Mouse (Mus musculus) lung, postnatal 0 days (tissue): ENCODE measurements at regions not wholly inside any gene's neighbourhood (a gene's known extent, or its start where the extent isn't known, plus 50 kb on each side); places are given as distances from the start of the nearest gene placed in this dataset.

Experiments used
- CTCF ChIP-seq: IDR thresholded peaks from 2 replicates; pipeline ENCODE4 v1.5.1; 2016; ENCODE audit warnings: antibody characterized with exemption, mild to moderate bottlenecking
- EP300 ChIP-seq: IDR thresholded peaks from 2 replicates; pipeline ENCODE4 v1.6.1; 2016; ENCODE audit warnings: antibody characterized with exemption, mild to moderate bottlenecking, control low read depth

DNA sequence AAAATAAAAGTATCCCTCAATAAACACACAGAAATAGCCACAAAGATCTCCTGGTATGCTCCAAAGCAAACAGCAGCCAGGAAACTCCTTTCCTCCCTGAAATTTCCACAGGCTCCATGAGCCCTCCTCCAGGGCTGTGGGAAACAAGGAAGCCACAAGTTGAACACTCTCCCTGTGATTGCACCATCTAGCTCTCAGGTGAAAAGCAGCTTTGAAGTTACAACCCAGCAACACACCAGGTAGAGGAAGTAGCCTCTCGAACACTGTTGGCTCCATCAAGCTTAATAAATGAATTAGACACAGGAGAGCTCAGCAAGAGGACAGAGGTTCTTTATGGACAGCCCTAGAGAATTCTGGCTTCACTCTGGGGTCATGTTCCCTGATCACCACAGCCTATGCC is 794.4 kb upstream of the A1bg start:
- TF ChIP-seq CTCF (no peak), EP300 (no peak)
